Mouse (Mus musculus) gonadal fat pad, adult 2 months (tissue): Measurements from ENCODE around the gene Atp2b1. TPM values are rescaled to one million over a fixed set of nuclear protein-coding genes. Genes with fewer than 3 reads are reported as not detected.

Experiments
- DNase-seq: peaks from one replicate; pipeline ENCODE4 v3.0.0-alpha.2; 2012; ENCODE audit warnings: low read depth
- polyA plus RNA-seq: library from polyadenylated mRNA; depleted of rRNA; stranded (reverse); fragments of >200 nt; gene quantifications from 2 replicates; pipeline ENCODE4 v1.2.3, GENCODE M21; 2012

Gene Atp2b1
- polyA plus RNA-seq, 1 experiment: 25.6 TPM

- DNase-seq: no peak
Observed at GRCm38 (mm10) chr10:98916011-98916780, 2.0 kb downstream of the Atp2b1 start.

GRCm38 (mm10) chr10:98916781-98917340 is 2.7 kb downstream of the Atp2b1 start:
- DNase-seq: no peak

- no peak for DNase-seq
Observed at GRCm38 (mm10) chr10:98925081-98925480, 10.9 kb downstream of the Atp2b1 start.

- no peak for DNase-seq
Observed at GRCm38 (mm10) chr10:98926991-98927390, 12.8 kb downstream of the Atp2b1 start.

- no peak for DNase-seq
Observed at GRCm38 (mm10) chr10:98929444-98929843, 15.2 kb downstream of the Atp2b1 start.

GRCm38 (mm10) chr10:98930143-98930542 is 15.9 kb downstream of the Atp2b1 start:
- DNase-seq: no peak

- no peak for DNase-seq
Observed at GRCm38 (mm10) chr10:98940137-98940536, 25.9 kb downstream of the Atp2b1 start.

- DNase-seq: no peak
Observed at GRCm38 (mm10) chr10:98940799-98941198, 26.6 kb downstream of the Atp2b1 start.

GRCm38 (mm10) chr10:98941991-98942390 is 27.8 kb downstream of the Atp2b1 start:
- no peak for DNase-seq

GRCm38 (mm10) chr10:98942999-98943398 is 28.8 kb downstream of the Atp2b1 start:
- no peak for DNase-seq

- no peak for DNase-seq
Observed at GRCm38 (mm10) chr10:98943894-98944293, 29.7 kb downstream of the Atp2b1 start.

GRCm38 (mm10) chr10:98946031-98946791 is 32.0 kb downstream of the Atp2b1 start:
- DNase-seq: no peak

GRCm38 (mm10) chr10:98947206-98947605 is 33.0 kb downstream of the Atp2b1 start:
- no peak for DNase-seq

GRCm38 (mm10) chr10:98948096-98948495 is 33.9 kb downstream of the Atp2b1 start:
- peak; percentile 86 for DNase-seq

GRCm38 (mm10) chr10:98949750-98950149 is 35.5 kb downstream of the Atp2b1 start:
- no peak for DNase-seq

- no peak for DNase-seq
Observed at GRCm38 (mm10) chr10:98951286-98952270, 37.4 kb downstream of the Atp2b1 start.

GRCm38 (mm10) chr10:98954230-98954993 is 40.2 kb downstream of the Atp2b1 start:
- no peak for DNase-seq

- no peak for DNase-seq
Observed at GRCm38 (mm10) chr10:98956124-98956523, 41.9 kb downstream of the Atp2b1 start.

GRCm38 (mm10) chr10:98958752-98959151 is 44.5 kb downstream of the Atp2b1 start:
- DNase-seq: no peak

- DNase-seq: no peak
Observed at GRCm38 (mm10) chr10:98959385-98959784, 45.2 kb downstream of the Atp2b1 start.

- DNase-seq: no peak
Observed at GRCm38 (mm10) chr10:98960911-98961310, 46.7 kb downstream of the Atp2b1 start.
